Comparison of ENCODE assay signal across 8 mouse cellular contexts in genomic region chr17:31330622-31331021, GRCm38 (mm10). TPM values are rescaled to one million over a fixed set of nuclear protein-coding genes. Genes with fewer than 3 reads are reported as not detected.
DNase-seq lines count a peak whose midpoint lies in the region; ATAC-seq and TF ChIP-seq lines count a peak whose summit lies in the region.

No protein-coding gene starts in this region.

- TF ChIP-seq POLR2A in olfactory bulb, adult 2 months (IDR thresholded peaks at IDR 0.05; ENCODE audit: insufficient read depth, low read depth, low read length), result no peak

- no peaks in the 10 kb centered on the region for H3K9me3 ChIP-seq in limb, embryonic 11.5 days (ENCODE audit: control insufficient read depth, low read length)

- WGBS in limb, embryonic 11.5 days, result 40% methylated on average over 4 of the region's 4 CpGs
- WGBS in olfactory bulb, adult 2 months, result 55% methylated on average over 4 of the region's 4 CpGs

- H3K27me3 ChIP-seq in limb, embryonic 11.5 days (ENCODE audit: control insufficient read depth, insufficient read depth, low read length), result no peaks in the 10 kb centered on the region

- H3K9ac ChIP-seq in limb, embryonic 11.5 days (ENCODE audit: low read length), result no peak overlapping the region

- no peak overlapping the region for H3K4me2 ChIP-seq in limb, embryonic 11.5 days (ENCODE audit: low read depth, severe bottlenecking)

- DNase-seq in left cerebral cortex, adult 2 months (ENCODE audit: extremely low spot score in 1 of 2, low spot score in 2 of 2), result peak; percentile 52 to 65
- DNase-seq in left cerebral cortex, adult 11 months (ENCODE audit: low spot score), result no peak
- DNase-seq in NIH3T3 (ENCODE audit: low read depth), result peak; percentile 55
- peak; percentile 87 to 90 for DNase-seq in cerebellum, postnatal 10 days
- peak; percentile 59 to 72 for DNase-seq in heart, postnatal 14 days
- peak; percentile 79 for DNase-seq in limb, embryonic 11.5 days (ENCODE audit: low spot score)

- no peak overlapping the region for H3K27ac ChIP-seq in left cerebral cortex, adult 2 months
- H3K27ac ChIP-seq in limb, embryonic 11.5 days (replicated peaks; ENCODE audit: low read depth, low read length), result no peak overlapping the region
- no peak overlapping the region for H3K27ac ChIP-seq in olfactory bulb, adult 2 months (ENCODE audit: insufficient read depth, low read depth, low read length)

- no peaks in the 10 kb centered on the region; the same call in 1 of the 2 replicates for H3K4me1 ChIP-seq in limb, embryonic 11.5 days (ENCODE audit: control insufficient read depth, insufficient read depth, low read length)
- peaks cover 10% of the 10 kb centered on the region for H3K4me1 ChIP-seq in olfactory bulb, adult 2 months (ENCODE audit: control insufficient read depth, insufficient read depth, low read length)

- intact Hi-C loops in left cerebral cortex, adult 2 months (cut with DNase I), result loop anchor here (1.0 kb wide), 1 partner anchor 162 kb away; no protein-coding TSS in a partner anchor
- intact Hi-C loops in heart, postnatal 14 days (cut with DNase I), result loop anchor here (2.0 kb wide), 1 partner anchor 50 kb away; no protein-coding TSS in a partner anchor

- no peak for ATAC-seq in limb, embryonic 11.5 days (ENCODE audit: insufficient number of reproducible peaks, low FRiP score, low TSS enrichment, low read depth)
- ATAC-seq in erythroid progenitor cell, adult 5-6 weeks (replicated peaks; ENCODE audit: low FRiP score, poor library complexity, severe bottlenecking), result no peak; the same call in 1 of the 2 replicates

- peak; percentile 67 for TF ChIP-seq CTCF in left cerebral cortex, adult 2 months (IDR thresholded peaks at IDR 0.05)
- peak; percentile 66 for TF ChIP-seq CTCF in olfactory bulb, adult 2 months (IDR thresholded peaks at IDR 0.05; ENCODE audit: insufficient read depth, low read depth, low read length)

- H3K4me3 ChIP-seq in left cerebral cortex, adult 2 months, result no peak overlapping the region
- H3K4me3 ChIP-seq in limb, embryonic 11.5 days (ENCODE audit: low read depth, low read length), result no peak overlapping the region
- no peak overlapping the region for H3K4me3 ChIP-seq in olfactory bulb, adult 2 months (ENCODE audit: insufficient read depth, low read depth, low read length)

- no peaks in the 10 kb centered on the region for H3K36me3 ChIP-seq in limb, embryonic 11.5 days (ENCODE audit: control insufficient read depth, insufficient read depth, low read length)

RNA-seq across cellular contexts. Expression of gene Slc37a1, which starts 44.0 kb away (rescaled TPM):
- 10 to 100 TPM in 1 of 2 experiments, 1 to 10 TPM in 1; 9.4 to 12.0 TPM for total RNA-seq in left cerebral cortex, adult 2 months (2021)
- total RNA-seq in heart, postnatal 14 days (2021), result 10 to 100 TPM; 11.7 to 12.3 TPM
- 1.7 and 1.8 TPM in 2 replicates for polyA plus RNA-seq in limb, embryonic 11.5 days (2014; fragmentation: Nextera tagmentation; extraction: Ambion mirVana)
- polyA plus RNA-seq in olfactory bulb, adult 2 months (2012; ENCODE audit: insufficient read depth, insufficient read length, low replicate concordance, missing spikeins), result not detected in 2 replicates
- total RNA-seq in erythroid progenitor cell, adult 5-6 weeks (2015; ENCODE audit: low replicate concordance), result 2.5 and 4.7 TPM in 2 replicates
- total RNA-seq in erythroid progenitor cell, adult 5-6 weeks (2017; ENCODE audit: low replicate concordance), result 0.23 and 1.2 TPM in 2 replicates

RNA-seq across cellular contexts. Expression of gene Rsph1, which starts 53.4 kb away (rescaled TPM):
- 10 to 100 TPM; 14.5 to 19.8 TPM for total RNA-seq in left cerebral cortex, adult 2 months (2021)
- 1 to 10 TPM; 1.5 to 1.6 TPM for total RNA-seq in heart, postnatal 14 days (2021)
- polyA plus RNA-seq in limb, embryonic 11.5 days (2014; fragmentation: Nextera tagmentation; extraction: Ambion mirVana), result 0.44 and 0.73 TPM in 2 replicates
- polyA plus RNA-seq in olfactory bulb, adult 2 months (2012; ENCODE audit: insufficient read depth, insufficient read length, low replicate concordance, missing spikeins), result not detected in 2 replicates
- total RNA-seq in erythroid progenitor cell, adult 5-6 weeks (2015; ENCODE audit: low replicate concordance), result 4.0 TPM in 1 of 2 replicates, not detected in the other
- total RNA-seq in erythroid progenitor cell, adult 5-6 weeks (2017; ENCODE audit: low replicate concordance), result not detected in 2 replicates

RNA-seq across cellular contexts. Expression of gene Pde9a, which starts 55.4 kb away (rescaled TPM):
- 10 to 100 TPM; 23.7 to 25.0 TPM for total RNA-seq in left cerebral cortex, adult 2 months (2021)
- 10 to 100 TPM in 1 of 2 experiments, 1 to 10 TPM in 1; 7.2 to 11.9 TPM for total RNA-seq in heart, postnatal 14 days (2021)
- polyA plus RNA-seq in limb, embryonic 11.5 days (2014; fragmentation: Nextera tagmentation; extraction: Ambion mirVana), result 30.0 and 31.2 TPM in 2 replicates
- not detected in 2 replicates for polyA plus RNA-seq in olfactory bulb, adult 2 months (2012; ENCODE audit: insufficient read depth, insufficient read length, low replicate concordance, missing spikeins)
- not detected in 2 replicates for total RNA-seq in erythroid progenitor cell, adult 5-6 weeks (2015; ENCODE audit: low replicate concordance)
- total RNA-seq in erythroid progenitor cell, adult 5-6 weeks (2017; ENCODE audit: low replicate concordance), result not detected in 2 replicates

Comparison
In these comparisons a context has a peak if more than half of its experiments do, and no peak if none do; other contexts are left out.
1. RNA of gene Pde9a, which starts 55.4 kb away (total RNA-seq): 23.7 to 25.0 TPM in left cerebral cortex, adult 2 months and 7.2 to 11.9 TPM in heart, postnatal 14 days; not detected in erythroid progenitor cell, adult 5-6 weeks; every median in the first group is over 4 times any median in the second.